Mouse (Mus musculus): ENCODE measurements around the gene Spdl1.

The Spdl1 gene

DNA sequence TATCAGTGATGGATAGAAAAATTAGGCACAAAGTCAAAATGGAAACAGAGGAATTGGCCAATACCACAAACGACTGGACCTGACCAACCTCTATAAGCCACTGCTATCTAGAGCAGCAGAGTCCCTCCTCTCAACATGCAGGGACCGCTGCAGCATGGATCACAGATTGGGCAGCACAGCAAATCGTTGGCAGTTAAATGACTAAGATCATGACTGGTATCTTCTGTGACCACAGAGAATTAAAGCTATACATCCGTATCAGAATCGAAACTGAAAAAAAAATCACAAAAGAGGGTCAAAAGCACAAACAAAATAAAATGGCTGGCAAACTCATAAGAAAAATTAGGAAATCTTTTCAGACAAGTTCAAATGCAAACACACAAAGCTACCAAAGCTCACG lies 71.3 kb downstream of the Spdl1 start:
- DNase-seq (ENCODE audit: inconsistent age in 2 of 2, low spot score in 1 of 2), result no peak

DNA sequence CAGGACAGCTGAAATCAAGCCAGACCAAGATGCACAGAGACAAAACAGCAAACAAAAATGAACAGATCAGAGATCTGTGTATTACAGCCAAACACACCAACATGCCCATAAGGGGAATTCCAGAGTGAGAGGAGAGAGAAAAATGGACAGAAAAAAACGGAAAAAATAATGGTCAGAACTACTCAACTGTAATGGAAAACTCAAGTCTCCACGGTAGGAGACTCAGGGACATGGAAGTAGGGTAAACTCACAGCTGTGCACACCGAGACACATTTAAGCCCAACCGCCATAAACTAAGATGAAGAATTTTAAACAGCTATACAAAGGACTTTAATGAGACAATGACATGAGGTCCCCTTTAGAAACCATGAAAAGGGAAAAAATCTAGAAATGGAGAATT lies 73.9 kb downstream of the Spdl1 start:
- DNase-seq (ENCODE audit: inconsistent age in 2 of 2, low spot score in 1 of 2), result no peak

All from adrenal gland, adult (tissue).